Mouse (Mus musculus): ENCODE measurements around the gene St3gal3.

The St3gal3 gene

DNA sequence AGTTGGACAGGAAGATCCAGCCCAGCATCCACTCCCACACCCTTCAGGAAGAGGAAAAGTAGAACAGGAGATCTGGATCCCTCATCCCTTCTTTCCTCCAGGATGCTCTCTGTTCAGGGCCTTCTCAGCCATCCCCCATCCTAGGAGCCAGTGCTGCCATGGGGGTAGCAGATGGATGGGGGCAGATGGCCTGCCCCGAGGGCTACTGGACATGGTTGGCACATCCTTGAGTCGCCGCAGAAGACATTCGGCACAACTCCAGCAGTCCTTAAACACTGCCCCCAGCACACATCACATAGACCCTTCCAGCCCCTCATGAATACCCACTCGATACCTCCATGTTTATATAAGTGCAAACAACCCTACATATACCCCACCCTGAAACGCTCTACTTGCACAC, 238.7 kb downstream of the St3gal3 start:
- CTCF ChIA-PET = no interaction called here

DNA sequence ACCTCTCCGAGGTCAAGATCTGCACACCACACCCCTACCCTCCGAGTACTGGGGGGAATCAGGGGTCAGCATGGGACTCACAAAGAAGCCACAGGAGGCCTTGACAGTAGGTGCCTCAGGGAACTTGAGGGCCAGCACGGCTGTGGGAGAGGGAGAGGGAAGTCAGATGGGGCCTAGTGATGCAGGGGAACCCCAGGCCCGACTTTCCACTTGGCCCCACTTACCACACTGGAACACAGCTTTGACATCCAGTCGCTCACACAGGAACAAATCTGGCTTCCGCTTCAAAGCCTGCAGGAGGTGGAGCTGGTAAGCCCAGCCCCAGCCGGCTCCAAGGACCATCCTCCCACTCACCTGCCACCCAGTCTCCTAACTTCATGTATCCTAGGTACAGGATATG, 239.4 kb downstream of the St3gal3 start:
- CTCF ChIA-PET = no interaction called here

DNA sequence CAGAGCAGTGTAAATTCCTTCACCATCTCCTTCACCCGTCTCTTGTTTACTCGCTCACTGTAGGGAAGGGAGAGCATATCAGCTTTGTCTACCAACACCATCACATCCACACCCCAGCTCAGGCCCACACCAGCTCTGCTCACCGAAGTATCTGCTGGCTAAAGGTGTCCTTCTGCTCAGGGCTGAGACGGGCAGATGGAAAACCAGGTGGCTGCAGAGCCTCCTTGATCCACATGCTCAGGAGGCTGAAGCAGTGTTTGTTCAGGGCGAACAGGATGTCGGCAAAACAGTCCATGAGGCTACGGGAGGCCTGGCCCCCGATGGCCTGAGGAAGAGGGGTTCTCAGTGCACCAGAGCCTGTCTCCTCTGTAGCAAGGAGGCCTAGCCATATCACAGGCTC, 240.1 kb downstream of the St3gal3 start:
- CTCF ChIA-PET = no interaction called here

DNA sequence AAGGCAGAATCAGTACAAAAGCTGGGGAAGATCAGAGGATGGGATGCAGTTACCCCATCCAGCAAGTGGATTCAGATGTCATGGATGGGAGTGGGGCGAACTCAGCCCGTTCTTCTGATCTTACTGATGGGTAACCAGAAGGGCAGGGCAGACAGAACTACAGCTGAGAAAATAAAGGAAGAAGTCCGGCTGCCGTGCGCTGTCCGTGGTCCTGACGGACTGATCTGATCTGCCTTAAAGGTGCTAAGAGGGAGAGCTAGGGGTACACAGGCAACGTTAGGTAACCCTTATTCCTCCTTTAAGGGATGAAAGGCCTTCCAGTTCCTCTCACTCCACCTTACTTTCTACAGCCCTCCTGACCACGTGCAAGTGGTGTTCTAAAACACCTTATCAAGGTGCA, 241.3 kb downstream of the St3gal3 start:
- CTCF ChIA-PET = no interaction called here

DNA sequence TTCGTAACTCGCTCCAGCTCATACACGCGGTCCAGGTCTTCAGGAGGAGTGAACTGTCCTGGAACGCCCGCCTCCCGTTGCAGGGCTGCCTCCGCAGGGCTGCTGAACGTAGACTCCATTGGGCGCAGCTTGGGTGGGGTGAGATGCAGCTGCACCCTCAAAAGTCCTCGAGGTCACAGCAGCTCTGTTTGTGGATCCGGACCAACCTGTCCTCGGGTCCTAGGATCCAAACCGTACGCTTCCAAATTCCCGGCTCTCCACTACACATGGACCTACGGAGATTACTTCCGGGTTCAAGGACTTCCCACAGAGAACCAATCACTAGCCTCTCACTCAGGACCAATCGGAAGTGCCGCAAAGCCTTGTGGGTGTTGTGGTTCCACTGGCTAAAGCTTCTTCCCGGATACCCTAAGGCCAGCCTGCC, 243.0 kb downstream of the St3gal3 start, which contains the start of gene Dph2:
Dph2 (minus strand) TSS at position 295 of the 424 bp plus-strand sequence.
- CTCF ChIA-PET = no interaction called here

DNA sequence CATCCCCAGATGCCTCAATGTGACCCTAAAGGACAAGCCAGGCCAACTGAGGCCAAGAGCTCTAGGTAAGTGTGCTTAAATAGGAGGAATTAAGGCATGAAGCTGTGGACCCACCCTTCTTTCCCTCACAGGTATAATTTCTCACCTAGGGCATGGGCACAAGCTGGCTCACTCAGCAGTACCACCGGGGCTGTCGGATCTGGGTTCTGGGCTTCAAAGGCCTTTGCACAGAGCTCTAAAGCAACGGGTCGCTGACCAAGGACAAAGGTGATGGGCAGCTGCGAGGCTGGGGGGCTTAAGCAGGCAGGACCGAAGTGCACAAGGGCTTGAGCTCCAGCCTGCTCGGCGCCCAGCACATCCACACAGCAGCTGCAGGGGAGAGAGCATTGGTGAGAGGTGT, 244.0 kb downstream of the St3gal3 start:
- CTCF ChIA-PET = no interaction called here

DNA sequence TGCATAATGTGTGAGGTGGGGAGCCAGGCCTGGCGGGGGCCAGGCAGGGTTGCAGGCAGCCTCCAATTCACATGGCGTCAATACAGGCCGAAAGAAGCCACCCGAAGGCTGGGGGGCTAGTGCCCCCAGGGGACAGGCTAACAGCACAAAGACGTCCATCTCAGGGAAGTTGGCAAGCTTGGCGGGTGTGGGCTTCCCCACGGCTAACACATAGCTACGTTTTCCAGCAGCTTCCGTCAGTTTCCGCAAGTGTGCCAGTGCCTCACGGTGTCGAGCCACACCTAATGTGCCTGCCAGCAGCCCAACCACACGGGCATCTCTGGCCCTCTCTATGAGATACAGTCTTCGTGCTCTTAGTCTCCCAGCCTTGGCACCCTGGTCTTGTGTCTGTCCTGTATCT, 244.7 kb downstream of the St3gal3 start:
- CTCF ChIA-PET = no interaction called here

DNA sequence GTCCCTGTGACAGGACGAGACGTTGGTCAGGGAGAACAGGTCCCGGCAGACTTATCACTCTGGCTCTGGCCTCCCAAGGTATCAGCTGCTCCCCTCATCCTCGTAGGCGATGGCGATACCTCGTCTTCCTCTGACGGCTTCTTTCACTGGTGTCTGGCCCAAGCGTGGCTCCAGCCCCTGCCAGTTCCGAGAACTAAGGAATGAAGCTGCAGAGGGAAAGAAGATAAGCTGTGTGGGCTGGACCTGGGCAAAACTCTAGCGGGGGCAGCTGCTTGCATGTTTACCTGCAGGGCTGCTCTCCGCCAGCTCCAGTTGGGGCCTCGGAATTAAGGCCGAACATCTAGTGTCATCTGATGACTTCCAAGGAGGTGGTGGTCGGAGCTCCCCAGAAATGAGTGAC, 245.2 kb downstream of the St3gal3 start:
- CTCF ChIA-PET = no interaction called here

DNA sequence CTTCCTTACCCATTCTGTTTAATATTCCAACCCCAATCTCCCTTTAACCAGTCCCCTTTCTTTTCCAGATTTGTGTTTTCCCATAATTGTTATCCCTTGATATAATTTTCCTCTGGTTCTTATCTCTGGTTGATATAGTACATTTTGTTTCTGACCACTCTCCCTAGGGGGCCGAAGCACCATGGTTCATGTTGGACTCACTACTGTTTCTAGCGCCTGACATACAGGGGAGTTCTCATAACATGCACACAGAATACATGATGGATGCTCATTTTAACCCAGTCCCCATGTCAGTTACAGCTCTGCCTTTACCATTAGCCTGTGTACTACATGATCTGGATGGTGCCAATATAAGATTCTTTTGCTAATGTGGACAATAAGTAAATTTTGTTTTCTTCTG, 246.8 kb downstream of the St3gal3 start:
- CTCF ChIA-PET = no interaction called here

DNA sequence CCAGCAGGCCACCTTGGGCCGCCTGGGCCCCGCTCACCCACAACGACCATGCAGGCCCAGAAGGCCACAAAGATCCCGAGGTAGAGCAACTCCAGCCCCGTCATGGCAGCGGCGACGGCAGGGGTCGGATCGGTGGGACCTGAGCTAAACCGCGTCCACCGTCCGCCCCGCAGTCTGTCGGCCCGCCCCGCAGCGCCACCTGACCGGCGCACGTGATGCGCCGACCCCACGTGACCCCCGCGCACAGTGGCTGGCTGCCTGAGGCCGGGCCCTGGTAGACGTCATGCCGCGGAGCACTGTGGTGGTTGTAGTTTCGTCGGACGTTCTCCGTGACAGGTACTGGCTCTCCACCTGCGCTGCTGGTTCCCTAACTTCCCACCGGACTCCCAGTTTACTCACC, 247.6 kb downstream of the St3gal3 start, which contains the start of gene Atp6v0b:
Atp6v0b (minus strand) TSS at position 201 of the 400 bp plus-strand sequence.
- CTCF ChIA-PET = no interaction called here

DNA sequence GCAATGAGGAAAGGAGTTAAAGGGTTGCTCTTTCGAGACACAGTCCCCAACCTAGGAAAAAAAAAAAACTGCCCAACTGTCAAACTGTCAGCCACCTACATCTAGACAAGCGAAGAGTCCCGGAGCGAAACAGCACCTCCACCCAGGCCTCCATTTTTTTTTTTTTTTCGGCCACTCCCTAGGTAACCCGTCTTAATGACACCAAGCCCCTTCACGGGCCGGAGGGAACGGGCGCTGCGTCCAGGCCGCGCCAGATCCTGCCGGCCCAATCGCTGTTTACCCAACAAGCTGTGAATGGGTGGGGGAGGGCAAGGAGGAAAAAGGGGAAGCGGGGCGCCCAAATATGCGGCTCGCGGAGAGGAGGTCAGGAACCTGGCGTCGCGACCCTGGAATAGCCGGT, 248.1 kb downstream of the St3gal3 start:
- CTCF ChIA-PET = no interaction called here

DNA sequence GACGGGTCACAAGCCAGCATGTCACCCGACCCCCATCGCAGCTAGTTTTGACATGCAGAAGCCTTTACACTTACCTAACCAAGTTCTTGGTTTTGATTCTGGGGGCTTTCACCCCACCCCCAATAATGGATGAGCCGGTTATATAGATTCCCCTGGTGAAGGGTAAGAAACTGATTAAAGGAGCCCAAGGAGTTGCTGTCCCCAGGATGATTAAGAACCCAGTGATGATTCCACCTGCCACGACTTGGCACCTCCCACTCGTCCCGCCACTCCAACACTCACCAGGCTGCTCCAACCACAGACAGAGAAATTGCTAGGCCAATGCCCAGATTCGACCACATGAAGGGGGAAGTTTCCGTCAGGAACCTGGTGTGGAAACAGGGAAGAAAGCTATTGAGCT, 248.7 kb downstream of the St3gal3 start:
- CTCF ChIA-PET = no interaction called here

DNA sequence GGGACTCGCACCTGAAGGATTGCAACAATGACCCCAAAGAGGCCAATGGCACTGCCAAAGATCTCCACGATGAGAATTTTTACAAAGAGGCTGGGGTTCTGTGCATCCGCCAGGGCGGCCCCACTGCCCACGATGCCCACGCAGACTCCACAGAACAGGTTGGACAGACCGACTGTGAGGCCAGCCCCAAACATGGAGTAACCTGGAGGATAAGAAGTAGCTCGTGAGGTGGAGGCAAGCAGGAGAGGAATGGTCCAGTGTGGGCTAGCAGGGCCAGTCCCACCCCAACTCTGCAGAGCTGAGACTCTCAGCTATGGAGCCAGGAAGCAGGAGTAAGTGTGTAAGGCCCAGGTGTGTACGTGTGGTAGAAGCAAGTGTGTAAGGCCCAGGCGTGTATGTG, 249.6 kb downstream of the St3gal3 start:
- CTCF ChIA-PET = no interaction called here

DNA sequence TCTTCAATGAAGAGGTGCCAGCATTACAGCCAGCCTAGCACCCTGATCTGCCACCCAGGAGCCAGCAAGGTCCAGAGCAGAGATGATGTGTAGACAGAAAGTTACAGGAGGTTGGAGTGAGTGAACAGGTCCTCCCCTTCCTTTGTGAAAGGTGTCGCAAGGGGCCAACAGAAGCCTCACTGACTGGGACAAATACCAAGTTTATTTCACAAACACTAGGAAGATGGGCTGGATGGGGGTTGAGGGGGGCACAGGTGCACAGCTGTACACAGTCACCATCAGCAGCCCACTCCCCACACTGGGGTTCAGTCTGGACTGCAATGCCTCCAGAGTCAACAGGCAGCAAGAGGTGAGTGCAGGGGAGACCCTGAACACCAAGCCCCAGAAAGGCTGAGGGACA, 250.6 kb downstream of the St3gal3 start:
- CTCF ChIA-PET = no interaction called here

DNA sequence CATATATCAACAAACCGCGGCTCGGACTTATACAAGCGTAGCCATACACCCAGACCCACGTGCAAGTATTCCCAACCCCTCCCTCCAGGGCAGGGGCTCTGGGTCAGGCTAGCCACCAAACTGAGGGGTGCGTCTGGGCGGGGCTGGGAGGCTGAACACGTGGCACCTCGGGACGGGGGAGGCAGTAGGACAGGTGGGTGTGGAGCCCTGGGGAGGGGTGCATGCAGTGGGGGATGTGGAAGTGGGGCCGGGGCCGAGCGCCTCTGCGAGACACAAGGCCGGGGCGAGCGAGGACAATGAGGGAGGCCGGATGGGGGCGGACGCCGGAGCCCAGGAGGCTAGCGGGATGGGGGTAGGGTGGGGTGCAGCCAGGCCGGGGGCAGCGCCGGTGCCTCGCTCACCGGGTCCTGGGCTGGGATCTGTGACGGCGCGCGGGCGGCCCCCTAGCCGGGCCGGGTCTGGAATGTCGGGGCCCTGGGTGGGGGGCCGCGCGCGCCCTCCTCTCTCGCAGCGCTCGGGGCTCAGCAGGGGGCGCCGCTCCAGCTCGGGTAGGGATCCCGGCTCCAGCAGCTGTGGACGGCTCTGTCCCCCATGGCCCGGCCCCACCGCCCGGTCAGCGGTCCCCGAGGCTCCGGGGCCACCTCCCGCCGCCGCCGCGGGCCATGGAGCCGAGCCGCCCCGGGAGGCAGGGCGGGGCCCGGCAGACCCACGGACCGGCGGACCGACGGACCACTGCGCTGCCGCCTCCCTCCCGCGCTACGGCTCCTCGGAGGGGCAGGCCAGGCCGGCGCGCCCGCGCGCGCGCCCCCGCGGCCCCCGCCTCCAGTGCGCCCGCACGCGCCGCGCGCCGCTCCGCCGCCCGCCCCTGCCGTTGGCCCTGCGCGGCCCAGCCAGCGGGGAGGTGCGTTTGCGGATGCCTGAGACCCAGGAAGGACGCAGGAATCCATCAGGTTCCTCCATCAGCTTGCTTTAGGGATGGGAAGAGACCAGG, 251.7 kb downstream of the St3gal3 start, which contains the start of gene B4galt2:
B4galt2 (minus strand) TSS at position 787 of the 991 bp plus-strand sequence.
- CTCF ChIA-PET = no interaction called here
